In the genomic region with DNA sequence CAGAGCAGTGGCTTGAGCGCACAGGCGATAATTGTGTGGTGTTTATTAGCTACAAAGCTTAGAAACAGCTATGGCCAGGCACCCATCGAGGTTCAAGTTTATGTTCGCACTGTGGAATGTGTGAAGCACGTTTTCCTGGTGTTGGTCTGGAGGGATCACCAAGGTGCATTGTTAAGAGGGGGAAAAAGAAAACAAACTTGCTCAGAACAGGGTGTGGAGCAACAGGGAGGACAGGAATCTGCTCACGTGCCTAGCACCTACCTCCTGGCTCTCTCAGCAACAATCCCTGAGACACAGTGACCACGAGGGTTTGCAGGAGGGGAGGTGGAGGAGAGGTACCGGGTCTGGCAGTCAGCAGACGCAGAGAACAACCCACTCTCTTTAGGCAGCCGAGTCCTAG, we compare ENCODE assay signal across 21 mouse cellular contexts.
"Had no signal": no experiment of that assay in that cellular context is flagged by ENCODE, and none has a peak within 500 bp of the region (broad histone marks: within the 10 kb centered on the region; RNA-seq: fewer than 3 reads in every experiment).

No protein-coding gene starts in this region.

- H3K9ac ChIP-seq: kidney, embryonic 15.5 days; limb, embryonic 12.5 days; limb, embryonic 15.5 days; liver, embryonic 14.5 days; liver, postnatal 0 days; neural tube, embryonic 12.5 days; neural tube, embryonic 15.5 days had no signal

- ATAC-seq: intestine, postnatal 0 days; liver, postnatal 0 days had no signal

- H3K36me3 ChIP-seq: kidney, embryonic 15.5 days; limb, embryonic 12.5 days; limb, embryonic 15.5 days; midbrain, embryonic 10.5 days; neural tube, embryonic 12.5 days; neural tube, embryonic 15.5 days had no signal

- H3K9me3 ChIP-seq: kidney, embryonic 15.5 days; limb, embryonic 12.5 days; limb, embryonic 15.5 days; midbrain, embryonic 10.5 days; neural tube, embryonic 12.5 days; neural tube, embryonic 15.5 days had no signal

- H3K4me3 ChIP-seq: kidney, embryonic 15.5 days; limb, embryonic 12.5 days; limb, embryonic 15.5 days; megakaryocyte, embryonic 14.5 days; midbrain, embryonic 10.5 days; neural tube, embryonic 12.5 days; neural tube, embryonic 15.5 days had no signal

- H3K4me1 ChIP-seq: limb, embryonic 12.5 days had no signal

- DNase-seq: kidney, adult 2 months; kidney, postnatal 14 days; kidney, postnatal 4 days; left cerebral cortex, postnatal 4 days; liver, postnatal 0 days; midbrain, embryonic 14.5 days; right cerebral cortex, adult 18-20 months; right cerebral cortex, postnatal 14 days; right cerebral cortex, postnatal 4 days; thymus, postnatal 25 days had no signal

- H3K27ac ChIP-seq: kidney, embryonic 15.5 days; limb, embryonic 12.5 days; limb, embryonic 15.5 days; liver, embryonic 14.5 days; midbrain, embryonic 10.5 days; neural tube, embryonic 12.5 days; neural tube, embryonic 15.5 days; stomach, postnatal 0 days had no signal

- H3K4me2 ChIP-seq: kidney, embryonic 15.5 days; limb, embryonic 12.5 days; limb, embryonic 15.5 days; liver, embryonic 11.5 days; neural tube, embryonic 12.5 days; neural tube, embryonic 15.5 days had no signal
